Mouse (Mus musculus): Measurements from ENCODE around the gene Cfap36.

- TF ChIP-seq CTCF (IDR thresholded peaks at IDR 0.05; ENCODE audit: low read depth, low read length) = no peak
- TF ChIP-seq POLR2AphosphoS5 (IDR thresholded peaks at IDR 0.05; ENCODE audit: insufficient replicate concordance, low read depth, low read length) = no peak
Observed at GRCm38 (mm10) chr11:29245988-29246387, 1.2 kb downstream of the Cfap36 start.

Data from G1E (cell line).